Mouse (Mus musculus): ENCODE data around the gene Vopp1. TPM values are rescaled to one million over a fixed set of nuclear protein-coding genes. Genes with fewer than 3 reads are reported as not detected.

The Vopp1 gene
- polyA plus RNA-seq, 1 experiment: 15.2 TPM

GRCm38 (mm10) chr6:57790542-57790941 is 34.4 kb downstream of the Vopp1 start:
- H3K79me3 ChIP-seq (ENCODE audit: low read depth): peaks cover 4% of the 10 kb centered on the region
- no peaks in the 10 kb centered on the region for H3K36me3 ChIP-seq (ENCODE audit: control insufficient read depth, insufficient read depth)
- TF ChIP-seq MAX (IDR thresholded peaks at IDR 0.05) (no peak), MYOG (IDR thresholded peaks at IDR 0.05; ENCODE audit: control insufficient read depth, extremely low read depth, insufficient read length) (no peak), USF1 (IDR thresholded peaks at IDR 0.05; ENCODE audit: low read depth) (no peak), CTCF (IDR thresholded peaks at IDR 0.05; ENCODE audit: control insufficient read depth, insufficient read depth, insufficient read length) (no peak), CEBPB (IDR thresholded peaks at IDR 0.05; ENCODE audit: low read depth) (no peak), FOSL1 (IDR thresholded peaks at IDR 0.05; ENCODE audit: insufficient read depth, low read length, poor library complexity, severe bottlenecking) (no peak), MYOD1 (IDR thresholded peaks at IDR 0.05; ENCODE audit: control insufficient read depth, insufficient read length, low read depth) (no peak)
- H3K4me3 ChIP-seq (ENCODE audit: insufficient read depth, poor library complexity, severe bottlenecking): no peak overlapping the region
- H3K27me3 ChIP-seq (ENCODE audit: control insufficient read depth, insufficient read depth, insufficient read length): no peaks in the 10 kb centered on the region
- H3ac ChIP-seq (ENCODE audit: control insufficient read depth, insufficient read length, low read depth): no peak overlapping the region
- no peaks in the 10 kb centered on the region for H3K79me2 ChIP-seq (ENCODE audit: control insufficient read depth, insufficient read depth)

DNA sequence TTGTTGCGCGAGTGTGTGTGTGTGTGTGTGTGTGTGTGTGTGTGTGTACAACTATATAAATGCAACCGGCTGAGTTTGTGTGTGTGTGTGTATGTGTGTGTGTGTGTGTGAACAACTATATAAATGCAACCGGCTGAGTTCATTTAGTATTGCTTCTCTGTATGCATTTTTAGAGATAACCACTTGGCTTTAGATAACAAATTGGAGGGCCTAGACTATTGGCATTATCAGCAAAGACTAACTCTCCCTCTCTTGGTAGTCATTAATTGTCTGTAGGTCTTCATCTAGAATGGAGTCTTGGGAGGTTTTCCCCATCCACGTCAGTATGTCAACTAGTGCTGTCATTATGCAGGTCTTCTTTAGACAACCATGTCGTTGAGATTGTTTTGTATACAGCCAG is 37.6 kb downstream of the Vopp1 start:
- Histone ChIP-seq H3K36me3 (ENCODE audit: control insufficient read depth, insufficient read depth) (no peaks in the 10 kb centered on the region), H3K79me3 (ENCODE audit: low read depth) (no peaks in the 10 kb centered on the region), H3ac (ENCODE audit: control insufficient read depth, insufficient read length, low read depth) (no peak overlapping the region), H3K79me2 (ENCODE audit: control insufficient read depth, insufficient read depth) (no peaks in the 10 kb centered on the region), H3K4me3 (ENCODE audit: insufficient read depth, poor library complexity, severe bottlenecking) (no peak overlapping the region), H3K27me3 (ENCODE audit: control insufficient read depth, insufficient read depth, insufficient read length) (no peaks in the 10 kb centered on the region)
- TF ChIP-seq CEBPB (IDR thresholded peaks at IDR 0.05; ENCODE audit: low read depth) (no peak), MAX (IDR thresholded peaks at IDR 0.05) (no peak), MYOG (IDR thresholded peaks at IDR 0.05; ENCODE audit: control insufficient read depth, extremely low read depth, insufficient read length) (no peak), CTCF (IDR thresholded peaks at IDR 0.05; ENCODE audit: control insufficient read depth, insufficient read depth, insufficient read length) (no peak), FOSL1 (IDR thresholded peaks at IDR 0.05; ENCODE audit: insufficient read depth, low read length, poor library complexity, severe bottlenecking) (no peak), MYOD1 (IDR thresholded peaks at IDR 0.05; ENCODE audit: control insufficient read depth, insufficient read length, low read depth) (no peak), USF1 (IDR thresholded peaks at IDR 0.05; ENCODE audit: low read depth) (no peak)

DNA sequence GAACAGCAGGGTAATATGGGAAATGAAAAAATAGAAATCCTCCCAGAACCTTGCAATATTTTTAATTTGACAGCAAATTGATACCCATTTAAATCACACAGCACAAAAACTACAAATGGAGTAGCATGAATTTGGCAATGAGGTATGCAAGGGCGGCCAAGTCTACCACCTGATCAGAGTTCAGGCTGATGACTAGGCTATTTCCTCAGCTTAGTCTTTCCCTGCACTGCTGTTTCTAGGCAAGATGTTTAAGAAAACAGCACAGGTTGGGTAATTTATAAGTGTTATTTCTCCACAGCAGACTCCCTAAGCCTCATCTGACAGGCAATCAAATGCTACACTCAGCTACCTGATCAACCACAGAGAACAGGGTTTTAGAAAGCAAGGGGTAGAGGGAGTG is 40.7 kb downstream of the Vopp1 start:
- Histone ChIP-seq H3K79me3 (ENCODE audit: low read depth) (no peaks in the 10 kb centered on the region), H3K36me3 (ENCODE audit: control insufficient read depth, insufficient read depth) (no peaks in the 10 kb centered on the region), H3K27me3 (ENCODE audit: control insufficient read depth, insufficient read depth, insufficient read length) (no peaks in the 10 kb centered on the region), H3K79me2 (ENCODE audit: control insufficient read depth, insufficient read depth) (no peaks in the 10 kb centered on the region), H3ac (ENCODE audit: control insufficient read depth, insufficient read length, low read depth) (no peak overlapping the region), H3K4me3 (ENCODE audit: insufficient read depth, poor library complexity, severe bottlenecking) (no peak overlapping the region)
- TF ChIP-seq MYOD1 (IDR thresholded peaks at IDR 0.05; ENCODE audit: control insufficient read depth, insufficient read length, low read depth) (no peak), USF1 (IDR thresholded peaks at IDR 0.05; ENCODE audit: low read depth) (no peak), CTCF (IDR thresholded peaks at IDR 0.05; ENCODE audit: control insufficient read depth, insufficient read depth, insufficient read length) (no peak), FOSL1 (IDR thresholded peaks at IDR 0.05; ENCODE audit: insufficient read depth, low read length, poor library complexity, severe bottlenecking) (no peak), MYOG (IDR thresholded peaks at IDR 0.05; ENCODE audit: control insufficient read depth, extremely low read depth, insufficient read length) (no peak), CEBPB (IDR thresholded peaks at IDR 0.05; ENCODE audit: low read depth) (no peak), MAX (IDR thresholded peaks at IDR 0.05) (no peak)

DNA sequence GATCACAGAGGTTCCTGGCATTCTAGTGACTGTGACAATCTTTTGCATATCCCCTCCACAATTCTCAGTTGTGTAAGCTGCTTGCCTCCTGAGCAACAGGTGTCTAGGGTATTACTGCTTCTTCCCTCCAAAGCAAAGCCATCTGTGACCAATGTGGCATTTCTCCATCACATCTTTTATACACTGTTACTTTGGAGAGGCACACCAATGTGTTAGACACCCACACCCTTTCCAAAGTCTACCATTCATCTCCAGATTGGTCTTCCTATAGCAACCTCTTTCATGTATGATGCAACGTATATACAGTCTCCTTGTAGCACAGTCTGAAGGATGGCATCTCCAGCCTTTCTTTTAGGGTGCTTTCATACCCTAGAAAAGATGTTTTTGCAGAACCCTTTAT is 42.3 kb downstream of the Vopp1 start:
- no peaks in the 10 kb centered on the region for H3K79me2 ChIP-seq (ENCODE audit: control insufficient read depth, insufficient read depth)
- H3ac ChIP-seq (ENCODE audit: control insufficient read depth, insufficient read length, low read depth): no peak overlapping the region
- H3K36me3 ChIP-seq (ENCODE audit: control insufficient read depth, insufficient read depth): no peaks in the 10 kb centered on the region
- no peak overlapping the region for H3K4me3 ChIP-seq (ENCODE audit: insufficient read depth, poor library complexity, severe bottlenecking)
- TF ChIP-seq MYOG (IDR thresholded peaks at IDR 0.05; ENCODE audit: control insufficient read depth, extremely low read depth, insufficient read length): no peak
- no peak for TF ChIP-seq CEBPB (IDR thresholded peaks at IDR 0.05; ENCODE audit: low read depth)
- no peak for TF ChIP-seq MYOD1 (IDR thresholded peaks at IDR 0.05; ENCODE audit: control insufficient read depth, insufficient read length, low read depth)
- no peak for TF ChIP-seq USF1 (IDR thresholded peaks at IDR 0.05; ENCODE audit: low read depth)
- no peak for TF ChIP-seq MAX (IDR thresholded peaks at IDR 0.05)
- TF ChIP-seq CTCF (IDR thresholded peaks at IDR 0.05; ENCODE audit: control insufficient read depth, insufficient read depth, insufficient read length): no peak
- H3K27me3 ChIP-seq (ENCODE audit: control insufficient read depth, insufficient read depth, insufficient read length): no peaks in the 10 kb centered on the region
- no peaks in the 10 kb centered on the region for H3K79me3 ChIP-seq (ENCODE audit: low read depth)

DNA sequence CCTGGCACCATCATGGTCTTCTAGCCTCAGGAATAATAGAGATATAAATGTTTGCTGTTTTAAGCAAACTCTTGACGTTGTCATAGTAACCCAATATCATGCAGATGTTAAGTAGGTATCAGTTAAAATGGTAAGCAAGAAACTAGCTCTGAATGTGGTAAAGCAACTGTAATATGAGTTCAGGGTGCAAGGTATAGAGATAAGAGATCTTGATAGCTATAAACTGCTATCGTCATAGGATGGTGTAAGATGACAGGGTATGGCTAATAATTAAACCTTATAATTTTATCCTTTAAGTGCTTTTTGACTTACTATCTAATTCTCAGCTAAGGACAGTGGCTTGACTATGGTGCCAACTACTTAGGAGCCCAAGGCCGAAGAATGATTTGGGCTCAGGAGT is 44.6 kb downstream of the Vopp1 start:
- no peaks in the 10 kb centered on the region for H3K79me2 ChIP-seq (ENCODE audit: control insufficient read depth, insufficient read depth)
- H3K27me3 ChIP-seq (ENCODE audit: control insufficient read depth, insufficient read depth, insufficient read length): no peaks in the 10 kb centered on the region
- H3K79me3 ChIP-seq (ENCODE audit: low read depth): no peaks in the 10 kb centered on the region
- no peak overlapping the region for H3ac ChIP-seq (ENCODE audit: control insufficient read depth, insufficient read length, low read depth)
- H3K4me3 ChIP-seq (ENCODE audit: insufficient read depth, poor library complexity, severe bottlenecking): no peak overlapping the region
- no peaks in the 10 kb centered on the region for H3K36me3 ChIP-seq (ENCODE audit: control insufficient read depth, insufficient read depth)
- TF ChIP-seq FOSL1 (IDR thresholded peaks at IDR 0.05; ENCODE audit: insufficient read depth, low read length, poor library complexity, severe bottlenecking) (no peak), MYOD1 (IDR thresholded peaks at IDR 0.05; ENCODE audit: control insufficient read depth, insufficient read length, low read depth) (no peak), MYOG (IDR thresholded peaks at IDR 0.05; ENCODE audit: control insufficient read depth, extremely low read depth, insufficient read length) (no peak), MAX (IDR thresholded peaks at IDR 0.05) (no peak), CEBPB (IDR thresholded peaks at IDR 0.05; ENCODE audit: low read depth) (no peak), USF1 (IDR thresholded peaks at IDR 0.05; ENCODE audit: low read depth) (no peak), CTCF (IDR thresholded peaks at IDR 0.05; ENCODE audit: control insufficient read depth, insufficient read depth, insufficient read length) (no peak)

- no peaks in the 10 kb centered on the region for H3K79me2 ChIP-seq (ENCODE audit: control insufficient read depth, insufficient read depth)
- TF ChIP-seq MYOD1 (IDR thresholded peaks at IDR 0.05; ENCODE audit: control insufficient read depth, insufficient read length, low read depth) (no peak), CTCF (IDR thresholded peaks at IDR 0.05; ENCODE audit: control insufficient read depth, insufficient read depth, insufficient read length) (no peak), MYOG (IDR thresholded peaks at IDR 0.05; ENCODE audit: control insufficient read depth, extremely low read depth, insufficient read length) (no peak), CEBPB (IDR thresholded peaks at IDR 0.05; ENCODE audit: low read depth) (no peak), FOSL1 (IDR thresholded peaks at IDR 0.05; ENCODE audit: insufficient read depth, low read length, poor library complexity, severe bottlenecking) (no peak), MAX (IDR thresholded peaks at IDR 0.05) (no peak), USF1 (IDR thresholded peaks at IDR 0.05; ENCODE audit: low read depth) (no peak)
- no peak overlapping the region for H3ac ChIP-seq (ENCODE audit: control insufficient read depth, insufficient read length, low read depth)
- H3K4me3 ChIP-seq (ENCODE audit: insufficient read depth, poor library complexity, severe bottlenecking): no peak overlapping the region
- H3K36me3 ChIP-seq (ENCODE audit: control insufficient read depth, insufficient read depth): no peaks in the 10 kb centered on the region
- H3K27me3 ChIP-seq (ENCODE audit: control insufficient read depth, insufficient read depth, insufficient read length): no peaks in the 10 kb centered on the region
- H3K79me3 ChIP-seq (ENCODE audit: low read depth): no peaks in the 10 kb centered on the region
These were observed 51.2 kb downstream of the Vopp1 start for GRCm38 (mm10) chr6:57773792-57774191.

All from C2C12 (cell line).